ENCODE assay signal across 24 mouse cellular contexts in genomic region chr14:62780520-62781316, GRCm38 (mm10). TPM values are rescaled to one million over a fixed set of nuclear protein-coding genes. Genes with fewer than 3 reads are reported as not detected.
DNase-seq lines count a peak whose midpoint lies in the region; ATAC-seq and TF ChIP-seq lines count a peak whose summit lies in the region.
"Had no signal": no experiment of that assay in that cellular context is flagged by ENCODE, and none has a peak within 500 bp of the region (broad histone marks: within the 10 kb centered on the region; RNA-seq: fewer than 3 reads in every experiment).

No protein-coding gene starts in this region.

- no peak for TF ChIP-seq CTCF in liver, postnatal 0 days (IDR thresholded peaks at IDR 0.05; ENCODE audit: low read depth)

- peak; percentile 7 for DNase-seq in ovary, postnatal 36 days (ENCODE audit: low spot score)
- DNase-seq in ovary, postnatal 10 days (ENCODE audit: low spot score): no peak
- DNase-seq in MEL-GATA-1-ER (ENCODE audit: extremely low read depth, low read depth) (peak; percentile 73), liver (peak; percentile 67)
- DNase-seq in liver, postnatal 0 days: peak; percentile 27
- DNase-seq in yolk sac, embryonic 10.5 days (ENCODE audit: low spot score): no peak
- no peak for DNase-seq in kidney, postnatal 10 days
- DNase-seq: adrenal gland, postnatal 14 days; cerebellum, adult 18-20 months; gastrocnemius, postnatal 25 days; heart, postnatal 14 days; kidney, adult 2 months; kidney, postnatal 36 days; midbrain, embryonic 14.5 days; right cerebral cortex, adult 18-20 months had no signal

- H3K4me1 ChIP-seq in liver, postnatal 0 days (ENCODE audit: insufficient read depth): peaks cover 4% of the 10 kb centered on the region; the same call in 1 of the 2 replicates
- H3K4me1 ChIP-seq in kidney, embryonic 16.5 days (ENCODE audit: insufficient read depth, low read length): no peaks in the 10 kb centered on the region
- H3K4me1 ChIP-seq: embryonic facial prominence, embryonic 12.5 days; forebrain, embryonic 15.5 days; hindbrain, embryonic 12.5 days; limb, embryonic 15.5 days had no signal

- H3K36me3 ChIP-seq in liver, postnatal 0 days (replicated peaks; ENCODE audit: insufficient read depth, low read length): no peaks in the 10 kb centered on the region
- H3K36me3 ChIP-seq in kidney, embryonic 16.5 days (ENCODE audit: insufficient read depth, low read length): no peaks in the 10 kb centered on the region
- H3K36me3 ChIP-seq: embryonic facial prominence, embryonic 12.5 days; forebrain, embryonic 15.5 days; hindbrain, embryonic 12.5 days; limb, embryonic 15.5 days had no signal

- TF ChIP-seq EP300 in liver, postnatal 0 days (IDR thresholded peaks at IDR 0.05; ENCODE audit: low read depth): peak; percentile 83

- H3K9me3 ChIP-seq in liver, postnatal 0 days (ENCODE audit: low read length): no peaks in the 10 kb centered on the region
- no peaks in the 10 kb centered on the region for H3K9me3 ChIP-seq in kidney, embryonic 16.5 days (ENCODE audit: low read length)
- H3K9me3 ChIP-seq: embryonic facial prominence, embryonic 12.5 days; forebrain, embryonic 15.5 days; hindbrain, embryonic 12.5 days; limb, embryonic 15.5 days had no signal

- H3K4me3 ChIP-seq in liver, postnatal 0 days (ENCODE audit: low read depth, low read length): no peak overlapping the region
- H3K4me3 ChIP-seq in kidney, embryonic 16.5 days (ENCODE audit: low read length): no peak overlapping the region
- H3K4me3 ChIP-seq: embryonic facial prominence, embryonic 12.5 days; forebrain, embryonic 15.5 days; hindbrain, embryonic 12.5 days; limb, embryonic 15.5 days had no signal

- WGBS in liver, postnatal 0 days (ENCODE audit: insufficient replicate concordance): 41% methylated on average over 9 of the region's 9 CpGs
- WGBS in kidney, embryonic 16.5 days: 87% methylated on average over 9 of the region's 9 CpGs

- H3K27ac ChIP-seq in liver, postnatal 0 days (ENCODE audit: low read depth): no peak overlapping the region
- no peak overlapping the region for H3K27ac ChIP-seq in kidney, embryonic 16.5 days (ENCODE audit: low read length)
- H3K27ac ChIP-seq: embryonic facial prominence, embryonic 12.5 days; forebrain, embryonic 15.5 days; hindbrain, embryonic 12.5 days; limb, embryonic 15.5 days had no signal

- no peak overlapping the region for H3K4me2 ChIP-seq in liver, postnatal 0 days (ENCODE audit: low read depth, low read length)
- H3K4me2 ChIP-seq in kidney, embryonic 16.5 days (replicated peaks; ENCODE audit: low read depth, low read length): no peak overlapping the region
- H3K4me2 ChIP-seq: embryonic facial prominence, embryonic 12.5 days; forebrain, embryonic 15.5 days; heart, embryonic 11.5 days; hindbrain, embryonic 12.5 days; limb, embryonic 15.5 days had no signal

- peak; percentile 92 for ATAC-seq in liver, postnatal 0 days
- ATAC-seq in kidney, embryonic 16.5 days (ENCODE audit: low FRiP score, low TSS enrichment): no peak
- ATAC-seq: activated CD4-positive, CD25-positive, alpha-beta regulatory T cell, adult 4 months; forebrain, embryonic 15.5 days; lung, postnatal 0 days; Patski had no signal

- H3K27me3 ChIP-seq in liver, postnatal 0 days (ENCODE audit: insufficient read depth, low read length): no peaks in the 10 kb centered on the region
- H3K27me3 ChIP-seq in kidney, embryonic 16.5 days (ENCODE audit: insufficient read depth, low read length): no peaks in the 10 kb centered on the region
- H3K27me3 ChIP-seq: embryonic facial prominence, embryonic 12.5 days; forebrain, embryonic 15.5 days; hindbrain, embryonic 12.5 days; limb, embryonic 15.5 days; Patski had no signal

- H3K9ac ChIP-seq in liver, postnatal 0 days (replicated peaks): no peak overlapping the region
- H3K9ac ChIP-seq in kidney, embryonic 16.5 days (replicated peaks; ENCODE audit: low read length): no peak overlapping the region
- H3K9ac ChIP-seq: embryonic facial prominence, embryonic 12.5 days; forebrain, embryonic 15.5 days; hindbrain, embryonic 12.5 days; limb, embryonic 15.5 days had no signal

RNA-seq across cellular contexts. Expression of gene Ints6, which starts 19.7 kb away (rescaled TPM):
- 6.7 and 8.2 TPM in 2 replicates for polyA plus RNA-seq in liver, postnatal 0 days (2015; fragmentation: Nextera tagmentation; extraction: Ambion mirVana)
- polyA plus RNA-seq in kidney, embryonic 16.5 days (2015; fragmentation: Nextera tagmentation; extraction: Ambion mirVana): 22.9 and 25.6 TPM in 2 replicates

RNA-seq across cellular contexts. Expression of gene Wdfy2, which starts 56.8 kb away (rescaled TPM):
- polyA plus RNA-seq in liver, postnatal 0 days (2015; fragmentation: Nextera tagmentation; extraction: Ambion mirVana): 1.7 and 2.0 TPM in 2 replicates
- polyA plus RNA-seq in kidney, embryonic 16.5 days (2015; fragmentation: Nextera tagmentation; extraction: Ambion mirVana): 8.0 and 9.2 TPM in 2 replicates

Comparison
In these comparisons a context has a peak if more than half of its experiments do, and no peak if none do; other contexts are left out.
1. DNase-seq: peak in ovary, postnatal 36 days (single experiment), MEL-GATA-1-ER (single experiment), liver (single experiment) and liver, postnatal 0 days (single experiment); none in ovary, postnatal 10 days (single experiment), yolk sac, embryonic 10.5 days (single experiment) and kidney, postnatal 10 days (single experiment).